Mouse (Mus musculus) stomach, postnatal 0 days (tissue): ENCODE measurements around the gene Ddx6. TPM values are rescaled to one million over a fixed set of nuclear protein-coding genes. Genes with fewer than 3 reads are reported as not detected.

Source experiments
- ATAC-seq: fragments of 200-750 bp; cut with Nextera tagmentation; 2 replicates; pipeline ENCODE4 v1.8.0; 2017; ENCODE audit not compliant: low FRiP score, low TSS enrichment
- DNase-seq: peaks from one replicate; pipeline ENCODE4 v3.0.0-alpha.2; 2016; ENCODE audit warnings: low spot score
- H3K27ac ChIP-seq: fragments of 300-500 bp; sonication (generic); replicated peaks from 2 replicates; pipeline ENCODE4 v1.5.1; 2014; ENCODE audit warnings: mild to moderate bottlenecking, control low read depth
- H3K27me3 ChIP-seq: fragments of 300-500 bp; sonication (generic); 2 replicates; pipeline ENCODE4 v1.6.1; 2014; ENCODE audit warnings: low read length; ENCODE audit not compliant: control insufficient read depth, insufficient read depth
- H3K36me3 ChIP-seq: fragments of 300-500 bp; sonication (generic); 2 replicates; pipeline ENCODE4 v1.6.1; 2014; ENCODE audit warnings: low read length, mixed read lengths; ENCODE audit not compliant: control insufficient read depth, insufficient read depth
- H3K4me1 ChIP-seq: fragments of 300-500 bp; sonication (generic); replicated peaks from 2 replicates; pipeline ENCODE4 v1.6.1; 2014; ENCODE audit warnings: antibody characterized with exemption; ENCODE audit not compliant: control insufficient read depth, insufficient read depth
- H3K4me2 ChIP-seq: fragments of 300-500 bp; sonication (generic); replicated peaks from 2 replicates; pipeline ENCODE4 v1.6.1; 2014; ENCODE audit warnings: low read depth, mild to moderate bottlenecking, control low read depth, moderate library complexity
- H3K4me3 ChIP-seq: fragments of 300-500 bp; sonication (generic); 2 replicates; pipeline ENCODE4 v1.5.1; 2014; ENCODE audit warnings: low read depth, low read length, control low read depth
- H3K9ac ChIP-seq: fragments of 300-500 bp; sonication (generic); 2 replicates; pipeline ENCODE4 v1.6.1; 2014; ENCODE audit warnings: mild to moderate bottlenecking, low read length, control low read depth, mixed read lengths
- H3K9me3 ChIP-seq: fragments of 300-500 bp; sonication (generic); 2 replicates; pipeline ENCODE4 v1.6.1; 2016; ENCODE audit warnings: low read length; ENCODE audit not compliant: control insufficient read depth
- CTCF ChIP-seq: IDR thresholded peaks from 2 replicates; pipeline ENCODE4 v1.5.1; 2016; ENCODE audit warnings: antibody characterized with exemption, low read depth, mild to moderate bottlenecking, moderate library complexity
- EP300 ChIP-seq: optimal IDR thresholded peaks from 2 replicates; pipeline ENCODE3; 2016; ENCODE audit warnings: antibody characterized with exemption
- WGBS: fragments of 180-500 bp; shearing (Covaris S2); extraction: QIAGEN DNeasy Blood & Tissue Kit; methylation state at CpG from one replicate; pipeline ENCODE4 v1.1.7; 2014; 5-methylcytosine and 5-hydroxymethylcytosine counted together
- polyA plus RNA-seq: library from polyadenylated mRNA; unstranded; fragments of >200 nt; fragmentation: Nextera tagmentation; extraction: Ambion mirVana; gene quantifications from 2 replicates; pipeline ENCODE4 v1.2.1, GENCODE M21; 2015

Gene Ddx6
- polyA plus RNA-seq, 1 experiment from 2014 or later = 10.4 TPM

GRCm38 (mm10) chr9:44685346-44686330 is 80.9 kb downstream of the Ddx6 start:
- Histone ChIP-seq H3K4me1 (no peaks in the 10 kb centered on the region; the same call in 1 of the 2 replicates), H3K27ac (no peak overlapping the region), H3K36me3 (peaks cover 12% of the 10 kb centered on the region), H3K27me3 (no peaks in the 10 kb centered on the region), H3K9me3 (no peaks in the 10 kb centered on the region), H3K4me3 (no peak overlapping the region), H3K4me2 (no peak overlapping the region), H3K9ac (no peak overlapping the region)
- 34% methylated on average over 14 of the region's 14 CpGs for WGBS
- no peak for TF ChIP-seq EP300
- peak; percentile 98 for TF ChIP-seq CTCF
- ATAC-seq = peak; percentile 35
- peak; percentile 72 for DNase-seq

GRCm38 (mm10) chr9:44686638-44687037 is 81.9 kb downstream of the Ddx6 start:
- DNase-seq (no peak), ATAC-seq (no peak)
- Histone ChIP-seq H3K27ac (no peak overlapping the region), H3K27me3 (no peaks in the 10 kb centered on the region), H3K9me3 (no peaks in the 10 kb centered on the region), H3K36me3 (peaks cover 14% of the 10 kb centered on the region), H3K4me1 (no peaks in the 10 kb centered on the region; the same call in none of the 2 replicates), H3K4me3 (no peak overlapping the region), H3K4me2 (no peak overlapping the region), H3K9ac (no peak overlapping the region)
- TF ChIP-seq EP300 = no peak
- no peak for TF ChIP-seq CTCF
- 69% methylated on average over 5 of the region's 5 CpGs for WGBS

- TF ChIP-seq EP300 (no peak), CTCF (no peak)
- 79% methylated on average over 9 of the region's 9 CpGs for WGBS
- no peak overlapping the region for H3K4me3 ChIP-seq
- no peak overlapping the region for H3K27ac ChIP-seq
- H3K27me3 ChIP-seq = no peaks in the 10 kb centered on the region
- H3K4me2 ChIP-seq = no peak overlapping the region
- ATAC-seq (no peak), DNase-seq (no peak)
- no peaks in the 10 kb centered on the region; the same call in none of the 2 replicates for H3K4me1 ChIP-seq
- H3K9me3 ChIP-seq = no peaks in the 10 kb centered on the region
- peaks cover 14% of the 10 kb centered on the region for H3K36me3 ChIP-seq
- H3K9ac ChIP-seq = no peak overlapping the region
These were observed 83.3 kb downstream of the Ddx6 start for GRCm38 (mm10) chr9:44688013-44688412.

Other genes starting within 250 kb of the Ddx6 start
- gene Vps11, start 243.2 kb upstream of the Ddx6 start, polyA plus RNA-seq = 15.8 and 18.2 TPM in 2 replicates
- 18.0 and 18.5 TPM in 2 replicates for gene Hyou1, start 225.4 kb upstream of the Ddx6 start, polyA plus RNA-seq
- 18.1 and 18.4 TPM in 2 replicates for gene Slc37a4, start 208.0 kb upstream of the Ddx6 start, polyA plus RNA-seq
- 2,137 and 2,228 TPM in 2 replicates for gene Rps25, start 197.8 kb upstream of the Ddx6 start, polyA plus RNA-seq
- 95.9 and 97.6 TPM in 2 replicates for gene Trappc4, start 197.3 kb upstream of the Ddx6 start, polyA plus RNA-seq
- 16.4 and 16.6 TPM in 2 replicates for gene Ccdc84, start 186.3 kb upstream of the Ddx6 start, polyA plus RNA-seq
- gene Foxr1, start 163.8 kb upstream of the Ddx6 start, polyA plus RNA-seq = 0.05 TPM in 1 of 2 replicates, not detected in the other
- 5.4 and 7.0 TPM in 2 replicates for gene Upk2, start 149.9 kb upstream of the Ddx6 start, polyA plus RNA-seq
- gene Bcl9l, start 122.1 kb upstream of the Ddx6 start, polyA plus RNA-seq = 5.2 and 6.1 TPM in 2 replicates
- 0.13 and 0.21 TPM in 2 replicates for gene Cxcr5, start 43.0 kb upstream of the Ddx6 start, polyA plus RNA-seq
- gene Treh, start 68.3 kb downstream of the Ddx6 start, polyA plus RNA-seq = not detected in 2 replicates
- 14.9 and 15.8 TPM in 2 replicates for gene Phldb1, start 130.3 kb downstream of the Ddx6 start, polyA plus RNA-seq
- gene Arcn1, start 163.0 kb downstream of the Ddx6 start, polyA plus RNA-seq = 98.1 TPM in 2 replicates
- 55.5 and 61.9 TPM in 2 replicates for gene Ift46, start 163.0 kb downstream of the Ddx6 start, polyA plus RNA-seq
- 1.7 and 1.9 TPM in 2 replicates for gene Tmem25, start 194.4 kb downstream of the Ddx6 start, polyA plus RNA-seq
- gene Ttc36, start 198.2 kb downstream of the Ddx6 start, polyA plus RNA-seq = 8.6 and 9.2 TPM in 2 replicates